Mouse (Mus musculus) bone marrow macrophage, adult 2 months (primary cell): ENCODE measurements around the gene Dhx35.

ENCODE experiments used
- CTCF ChIP-seq: IDR thresholded peaks from 2 replicates; pipeline ENCODE4 v1.5.1; 2012; ENCODE audit warnings: low read depth, mild to moderate bottlenecking, low read length, moderate library complexity
- POLR2A ChIP-seq: IDR thresholded peaks from 2 replicates; pipeline ENCODE4 v1.6.1; 2012; ENCODE audit warnings: mild to moderate bottlenecking, low read depth, low read length, borderline replicate concordance

DNA sequence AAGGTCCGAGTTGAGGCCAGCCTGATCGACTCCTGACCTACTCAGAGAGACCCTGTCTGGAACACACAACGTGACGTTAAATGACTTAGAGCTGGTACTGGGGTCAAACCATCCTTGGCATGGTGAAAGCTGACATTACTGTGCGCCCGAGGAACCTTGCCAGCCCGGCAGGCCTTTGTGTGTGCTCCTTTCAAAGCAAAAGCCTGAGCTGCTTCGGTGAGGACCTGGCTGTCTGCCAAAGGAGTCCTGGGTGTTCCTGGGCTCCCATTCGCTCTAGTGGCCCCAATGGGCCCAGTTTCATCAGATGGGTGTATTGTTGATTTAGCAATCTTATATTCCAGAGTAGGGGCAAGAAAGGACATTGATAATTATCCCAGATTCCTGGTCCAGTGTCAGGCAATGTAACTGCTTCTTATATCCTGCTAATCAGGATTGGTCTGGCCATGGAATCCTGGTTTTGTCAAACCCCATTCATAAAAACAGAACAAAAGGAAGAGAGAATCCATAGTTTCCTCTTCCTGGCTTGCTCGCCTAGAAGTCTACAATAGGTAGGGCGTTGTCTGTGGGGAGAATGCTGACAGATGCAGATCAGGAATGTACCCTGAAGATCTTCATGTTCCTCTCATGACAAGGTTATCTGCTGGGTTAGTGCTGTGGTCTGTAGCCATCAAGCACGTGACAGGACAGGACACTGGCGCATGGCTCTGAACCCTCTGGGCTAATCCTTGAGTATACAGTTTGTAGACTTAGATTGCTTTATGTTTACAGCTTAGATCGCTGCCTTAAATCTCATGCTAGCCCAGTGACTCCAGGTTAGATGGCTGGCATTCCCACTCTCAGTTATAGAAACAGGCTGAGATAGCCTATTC lies 7.4 kb upstream of the Dhx35 start:
- TF ChIP-seq POLR2A (no peak), CTCF (no peak)
